In the genomic region with DNA sequence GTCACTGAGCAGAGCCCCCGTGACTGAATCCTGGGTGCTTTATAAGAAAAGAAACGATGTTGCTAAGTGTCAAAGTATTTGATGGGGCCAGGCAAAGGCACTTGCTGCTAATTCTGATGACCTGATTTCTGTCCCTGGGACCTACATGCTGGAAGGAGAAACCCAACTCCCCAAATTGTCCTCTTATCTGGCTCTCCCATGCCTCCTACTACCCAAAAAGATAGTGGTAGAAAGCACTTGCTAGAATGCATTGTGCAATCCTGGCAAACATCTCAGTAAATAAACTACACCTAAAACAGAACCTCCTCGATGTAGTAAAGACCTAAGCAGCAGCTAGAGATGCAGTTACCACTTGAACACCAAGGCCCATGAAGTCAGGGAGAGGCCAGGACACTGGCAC, we compare ENCODE assay signal across 26 mouse cellular contexts.
DNase-seq lines count a peak whose midpoint lies in the region; ATAC-seq lines count a peak whose summit lies in the region.
"Had no signal": no experiment of that assay in that cellular context is flagged by ENCODE, and none has a peak within 500 bp of the region (broad histone marks: within the 10 kb centered on the region; RNA-seq: fewer than 3 reads in every experiment).

No protein-coding gene starts in this region.

- H3K4me3 ChIP-seq in heart, embryonic 12.5 days, result no peak overlapping the region
- no peak overlapping the region for H3K4me3 ChIP-seq in liver, embryonic 12.5 days
- no peak overlapping the region for H3K4me3 ChIP-seq in forebrain, embryonic 10.5 days
- H3K4me3 ChIP-seq: embryonic facial prominence, embryonic 10.5 days; forebrain, embryonic 12.5 days; limb, embryonic 12.5 days; midbrain, embryonic 15.5 days; neural tube, embryonic 12.5 days had no signal

- no peak for DNase-seq in heart, postnatal 36 days
- DNase-seq in c-Kit-positive CD71-positive TER-119-negative erythroid progenitor cells, embryonic 14.5 days (ENCODE audit: low read depth), result peak; percentile 60
- no peak for DNase-seq in forebrain, embryonic 10.5 days (ENCODE audit: extremely low spot score, low spot score)
- no peak for DNase-seq in layer of hippocampus, adult 8-10 months (ENCODE audit: low spot score in 2 of 2)
- DNase-seq in thymus, postnatal 10 days (ENCODE audit: low spot score in 2 of 2), result no peak
- DNase-seq: adrenal gland, adult 8-10 months; cerebellum, adult 9-10 months; gastrocnemius, postnatal 25 days; kidney, adult 8-10 months; layer of hippocampus, postnatal 36 days; lung, embryonic 14.5 days; lung, postnatal 36 days; retina, postnatal 1 day; right cerebral cortex, postnatal 25 days; spleen, adult 18-20 months; thymus, postnatal 25 days had no signal

- 0 out of 2 replicates have a peak, but pooled peaks cover 2% of the 10 kb centered on the region for H3K9me3 ChIP-seq in heart, embryonic 12.5 days (replicated peaks)
- no peaks in the 10 kb centered on the region for H3K9me3 ChIP-seq in liver, embryonic 12.5 days (replicated peaks)
- no peaks in the 10 kb centered on the region for H3K9me3 ChIP-seq in forebrain, embryonic 10.5 days
- H3K9me3 ChIP-seq: embryonic facial prominence, embryonic 10.5 days; forebrain, embryonic 12.5 days; limb, embryonic 12.5 days; midbrain, embryonic 15.5 days; neural tube, embryonic 12.5 days had no signal

- no peak overlapping the region for H3K4me2 ChIP-seq in heart, embryonic 12.5 days
- peak overlapping the region; percentile 42 for H3K4me2 ChIP-seq in liver, embryonic 12.5 days
- H3K4me2 ChIP-seq: forebrain, embryonic 12.5 days; hindbrain, embryonic 14.5 days; limb, embryonic 12.5 days; lung, embryonic 14.5 days; midbrain, embryonic 15.5 days; neural tube, embryonic 12.5 days had no signal

- no peak for ATAC-seq in heart, embryonic 12.5 days (ENCODE audit: insufficient number of reproducible peaks, low FRiP score)
- ATAC-seq in liver, embryonic 12.5 days, result peak; percentile 36
- ATAC-seq in megakaryocyte progenitor cell, adult 5-6 weeks (replicated peaks; ENCODE audit: poor library complexity), result peak; percentile 38
- ATAC-seq: activated CD4-positive, CD25-positive, alpha-beta regulatory T cell, adult 4 months; midbrain, embryonic 15.5 days had no signal

- WGBS in heart, embryonic 12.5 days, result 70% methylated on average over 3 of the region's 3 CpGs
- 33% methylated on average over 3 of the region's 3 CpGs for WGBS in liver, embryonic 12.5 days (ENCODE audit: insufficient replicate concordance)
- 90% methylated on average over 3 of the region's 3 CpGs for WGBS in forebrain, embryonic 10.5 days

- H3K27me3 ChIP-seq in heart, embryonic 12.5 days (replicated peaks), result no peaks in the 10 kb centered on the region
- no peaks in the 10 kb centered on the region for H3K27me3 ChIP-seq in liver, embryonic 12.5 days (replicated peaks)
- H3K27me3 ChIP-seq in forebrain, embryonic 10.5 days (ENCODE audit: poor library complexity, severe bottlenecking), result no peaks in the 10 kb centered on the region
- H3K27me3 ChIP-seq: forebrain, embryonic 12.5 days; limb, embryonic 12.5 days; midbrain, embryonic 15.5 days; neural tube, embryonic 12.5 days had no signal

- H3K36me3 ChIP-seq in heart, embryonic 12.5 days, result peaks cover 46% of the 10 kb centered on the region
- H3K36me3 ChIP-seq in liver, embryonic 12.5 days, result peaks cover 78% of the 10 kb centered on the region
- peaks cover 32% of the 10 kb centered on the region for H3K36me3 ChIP-seq in forebrain, embryonic 10.5 days (replicated peaks)

- peaks cover 31% of the 10 kb centered on the region for H3K4me1 ChIP-seq in heart, embryonic 12.5 days (replicated peaks)
- peaks cover 72% of the 10 kb centered on the region for H3K4me1 ChIP-seq in liver, embryonic 12.5 days
- peaks cover 9% of the 10 kb centered on the region for H3K4me1 ChIP-seq in forebrain, embryonic 10.5 days
- H3K4me1 ChIP-seq: forebrain, embryonic 12.5 days; limb, embryonic 12.5 days; midbrain, embryonic 15.5 days; neural tube, embryonic 12.5 days had no signal

- 0 out of 2 replicates have a peak overlapping the region, but pooled peaks have one; percentile 18 for H3K27ac ChIP-seq in heart, embryonic 12.5 days (ENCODE audit: poor library complexity, severe bottlenecking)
- peak overlapping the region; percentile 97 for H3K27ac ChIP-seq in liver, embryonic 12.5 days
- no peak overlapping the region for H3K27ac ChIP-seq in forebrain, embryonic 10.5 days
- H3K27ac ChIP-seq: embryonic facial prominence, embryonic 10.5 days; forebrain, embryonic 12.5 days; hindbrain, embryonic 14.5 days; limb, embryonic 12.5 days; midbrain, embryonic 15.5 days; neural tube, embryonic 12.5 days had no signal

- no peak overlapping the region for H3K9ac ChIP-seq in heart, embryonic 12.5 days
- peak overlapping the region; percentile 58 for H3K9ac ChIP-seq in liver, embryonic 12.5 days
- H3K9ac ChIP-seq: forebrain, embryonic 12.5 days; hindbrain, embryonic 14.5 days; limb, embryonic 12.5 days; lung, embryonic 14.5 days; midbrain, embryonic 15.5 days; neural tube, embryonic 12.5 days had no signal

- intact Hi-C loops in heart, postnatal 36 days (cut with DNase I), result no loop called here
